Mouse (Mus musculus): ENCODE results near the gene Mfsd9.

DNA sequence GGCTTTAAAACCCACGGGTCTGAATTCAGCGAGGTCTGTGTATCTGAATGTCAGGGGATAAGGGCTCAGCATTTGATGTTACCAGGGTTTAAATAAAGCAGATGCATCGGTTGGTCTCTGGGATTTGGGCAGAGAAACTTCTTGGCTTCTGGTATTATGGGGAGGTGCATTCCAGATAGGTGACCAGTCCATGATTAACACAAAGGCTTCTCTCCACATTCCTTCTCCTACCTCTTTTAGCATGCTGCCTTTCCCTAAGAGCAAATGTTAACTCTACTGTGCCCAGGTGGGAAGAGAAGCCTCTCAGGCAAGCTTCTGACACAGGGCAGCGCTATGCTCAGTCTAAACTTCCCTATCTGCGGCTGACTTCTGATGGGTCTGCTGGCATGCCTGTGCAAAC lies 17.3 kb downstream of the Mfsd9 start:
- TF ChIP-seq POLR2A (IDR thresholded peaks at IDR 0.05; ENCODE audit: low read depth, low read length) = no peak
- TF ChIP-seq CTCF (conservative IDR thresholded peaks at IDR 0.05; ENCODE audit: insufficient read depth, insufficient read length, low read depth, low read length) = no peak

Data from kidney, adult 2 months (tissue).